Mouse (Mus musculus) intestine, embryonic 16.5 days (tissue): Measurements from ENCODE around the gene Creld1. TPM values are rescaled to one million over a fixed set of nuclear protein-coding genes. Genes with fewer than 3 reads are reported as not detected.

Experiments
- ATAC-seq: fragments of 200-750 bp; cut with Nextera tagmentation; 2 replicates; pipeline ENCODE4 v1.8.0; 2017; ENCODE audit warnings: moderate TSS enrichment, moderate library complexity
- H3K27ac ChIP-seq: fragments of 300-500 bp; sonication (generic); 2 replicates; pipeline ENCODE4 v1.5.1; 2014; ENCODE audit warnings: mild to moderate bottlenecking, low read length
- H3K27me3 ChIP-seq: fragments of 300-500 bp; sonication (generic); replicated peaks from 2 replicates; pipeline ENCODE4 v1.6.1; 2014; ENCODE audit warnings: low read length, control low read depth, mixed read lengths; ENCODE audit not compliant: control insufficient read depth, insufficient read depth
- H3K36me3 ChIP-seq: fragments of 300-500 bp; sonication (generic); 2 replicates; pipeline ENCODE4 v1.6.1; 2014; ENCODE audit warnings: low read length, control low read depth; ENCODE audit not compliant: control insufficient read depth, insufficient read depth
- H3K4me1 ChIP-seq: fragments of 300-500 bp; sonication (generic); 2 replicates; pipeline ENCODE4 v1.6.1; 2014; ENCODE audit warnings: low read length, control low read depth, mixed read lengths; ENCODE audit not compliant: control insufficient read depth, insufficient read depth
- H3K4me2 ChIP-seq: fragments of 300-500 bp; sonication (generic); 2 replicates; pipeline ENCODE4 v1.6.1; 2014; ENCODE audit warnings: low read depth, low read length, control low read depth
- H3K4me3 ChIP-seq: fragments of 300-500 bp; sonication (generic); 2 replicates; pipeline ENCODE4 v1.5.1; 2014; ENCODE audit warnings: mild to moderate bottlenecking, low read length
- H3K9ac ChIP-seq: fragments of 300-500 bp; sonication (generic); 2 replicates; pipeline ENCODE4 v1.6.1; 2014; ENCODE audit warnings: low read depth, low read length
- H3K9me3 ChIP-seq: fragments of 300-500 bp; sonication (generic); 2 replicates; pipeline ENCODE4 v1.6.1; 2016; ENCODE audit warnings: low read length, control low read depth; ENCODE audit not compliant: control insufficient read depth
- WGBS: fragments of 180-500 bp; shearing (Covaris S2); extraction: QIAGEN DNeasy Blood & Tissue Kit; methylation state at CpG from one replicate; pipeline ENCODE4 v1.1.7; 2014; 5-methylcytosine and 5-hydroxymethylcytosine counted together
- polyA plus RNA-seq: library from polyadenylated mRNA; unstranded; fragments of >200 nt; fragmentation: Nextera tagmentation; extraction: Ambion mirVana; gene quantifications from 2 replicates; pipeline ENCODE4 v1.2.1, GENCODE M21; 2015

Gene Creld1
- polyA plus RNA-seq: 20.6 and 22.9 TPM in 2 replicates

GRCm38 (mm10) chr6:113483100-113483615 lies at the start of gene Creld1:
Creld1 (plus strand) TSS chr6:113483297.
- WGBS: 0% methylated on average over 26 of the region's 26 CpGs
- Histone ChIP-seq H3K4me2 (peak within 1 kb of the TSS; percentile 81), H3K4me3 (peak within 1 kb of the TSS; percentile 57), H3K4me1 (peaks cover 16% of the 10 kb centered on the region), H3K36me3 (peaks cover 2% of the 10 kb centered on the region; the same call in 1 of the 2 replicates), H3K9me3 (no peaks in the 10 kb centered on the region), H3K27ac (peak within 1 kb of the TSS; percentile 90), H3K9ac (peak within 1 kb of the TSS; percentile 77), H3K27me3 (peaks cover 6% of the 10 kb centered on the region; the same call in 1 of the 2 replicates)
- peak; percentile 97 for ATAC-seq

GRCm38 (mm10) chr6:113433661-113434060 lies 49.4 kb upstream of the Creld1 start:
- Histone ChIP-seq H3K27ac (no peak overlapping the region), H3K4me2 (no peak overlapping the region), H3K4me3 (no peak overlapping the region), H3K4me1 (0 out of 2 replicates have a peak, but pooled peaks cover 3% of the 10 kb centered on the region), H3K36me3 (no peaks in the 10 kb centered on the region), H3K9me3 (no peaks in the 10 kb centered on the region), H3K9ac (no peak overlapping the region), H3K27me3 (no peaks in the 10 kb centered on the region)
- no peak for ATAC-seq
- WGBS: 72% methylated on average over 3 of the region's 3 CpGs

GRCm38 (mm10) chr6:113434691-113435090 lies 48.4 kb upstream of the Creld1 start:
- Histone ChIP-seq H3K27me3 (no peaks in the 10 kb centered on the region), H3K27ac (peak overlapping the region; percentile 73), H3K9ac (peak overlapping the region; percentile 42), H3K36me3 (no peaks in the 10 kb centered on the region), H3K4me2 (peak overlapping the region; percentile 20; the same call in 1 of the 2 replicates), H3K4me1 (0 out of 2 replicates have a peak, but pooled peaks cover 3% of the 10 kb centered on the region), H3K9me3 (no peaks in the 10 kb centered on the region), H3K4me3 (no peak overlapping the region; the same call in 1 of the 2 replicates)
- ATAC-seq: peak; percentile 94
- WGBS: 48% methylated on average over 7 of the region's 7 CpGs

GRCm38 (mm10) chr6:113435664-113436205 lies 47.4 kb upstream of the Creld1 start, which contains the start of gene Cidec:
Cidec (minus strand) TSS chr6:113435760.
- H3K36me3 ChIP-seq: no peaks in the 10 kb centered on the region
- no peak within 1 kb of the TSS for H3K4me3 ChIP-seq
- no peak for ATAC-seq
- no peaks in the 10 kb centered on the region for H3K9me3 ChIP-seq
- H3K9ac ChIP-seq: peak within 1 kb of the TSS; percentile 42
- H3K27ac ChIP-seq: peak within 1 kb of the TSS; percentile 73
- 0 out of 2 replicates have a peak, but pooled peaks cover 3% of the 10 kb centered on the region for H3K4me1 ChIP-seq
- peak within 1 kb of the TSS; percentile 20; the same call in 1 of the 2 replicates for H3K4me2 ChIP-seq
- H3K27me3 ChIP-seq: no peaks in the 10 kb centered on the region
- 79% methylated on average over 9 of the region's 9 CpGs for WGBS

- no peaks in the 10 kb centered on the region for H3K27me3 ChIP-seq
- H3K27ac ChIP-seq: no peak overlapping the region
- H3K36me3 ChIP-seq: no peaks in the 10 kb centered on the region
- no peak overlapping the region for H3K4me3 ChIP-seq
- no peak overlapping the region for H3K9ac ChIP-seq
- WGBS: 75% methylated on average over 12 of the region's 12 CpGs
- H3K4me1 ChIP-seq: 0 out of 2 replicates have a peak, but pooled peaks cover 3% of the 10 kb centered on the region
- H3K9me3 ChIP-seq: no peaks in the 10 kb centered on the region
- no peak for ATAC-seq
- H3K4me2 ChIP-seq: no peak overlapping the region
Measured at GRCm38 (mm10) chr6:113437135-113437534, 46.0 kb upstream of the Creld1 start.

DNA sequence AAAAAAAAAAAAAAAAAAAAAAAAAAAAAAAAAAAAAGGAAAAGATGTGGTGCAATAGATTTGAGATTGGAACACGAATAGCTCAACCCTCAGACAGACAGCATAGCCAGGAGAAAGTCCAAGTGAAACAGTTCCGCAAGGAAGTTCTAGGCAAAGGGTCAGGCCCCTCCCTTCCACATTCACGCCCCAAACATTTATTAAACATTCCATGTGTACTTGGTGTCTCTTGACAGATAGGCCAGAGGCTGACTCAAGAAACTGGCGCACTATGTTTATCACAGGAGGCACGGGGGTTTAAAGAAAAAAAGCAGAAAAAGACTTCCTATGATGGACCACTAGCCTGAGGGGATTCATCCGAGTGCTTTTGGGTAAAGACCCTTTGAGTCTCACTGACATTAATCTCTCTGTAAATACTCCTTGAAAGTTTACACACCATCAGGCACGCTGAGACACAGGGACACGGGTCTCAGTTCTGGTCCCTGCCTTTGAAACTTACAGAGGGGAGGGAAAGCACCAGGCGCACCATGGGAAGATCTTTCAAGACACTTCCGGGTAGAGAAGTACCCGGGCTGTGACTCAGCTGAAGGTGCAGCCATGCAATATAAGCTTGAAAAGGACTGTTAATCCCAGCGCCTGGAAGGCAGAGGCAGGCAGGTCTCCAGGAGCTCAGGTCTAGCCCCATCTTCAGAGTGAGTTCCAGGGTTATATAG lies 44.2 kb upstream of the Creld1 start:
- Histone ChIP-seq H3K4me3 (no peak overlapping the region), H3K4me2 (no peak overlapping the region), H3K9me3 (no peaks in the 10 kb centered on the region), H3K36me3 (no peaks in the 10 kb centered on the region), H3K27ac (no peak overlapping the region), H3K27me3 (no peaks in the 10 kb centered on the region), H3K9ac (no peak overlapping the region), H3K4me1 (peaks cover 9% of the 10 kb centered on the region; the same call in 1 of the 2 replicates)
- ATAC-seq: no peak
- WGBS: 40% methylated on average over 12 of the region's 12 CpGs

DNA sequence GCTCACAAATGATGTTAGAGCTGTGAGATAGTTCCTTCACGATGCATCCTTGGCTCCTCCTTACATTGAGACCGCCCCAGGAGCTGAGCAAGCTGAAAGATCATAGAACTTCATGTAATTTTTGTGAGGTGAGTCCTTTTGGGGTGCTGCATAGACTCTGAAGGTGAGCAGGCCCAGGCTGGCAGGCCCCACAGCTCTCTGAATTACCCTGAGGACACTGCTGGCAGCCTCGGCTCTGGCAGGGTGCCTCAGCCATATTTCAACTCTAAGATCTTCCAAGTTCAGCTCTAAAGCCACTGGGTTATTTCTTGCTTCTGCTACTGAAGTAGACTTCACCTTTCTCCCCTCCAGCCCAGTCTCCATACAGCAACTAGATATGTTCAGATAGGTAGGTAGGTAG lies 42.4 kb upstream of the Creld1 start:
- 82% methylated on average over 3 of the region's 3 CpGs for WGBS
- Histone ChIP-seq H3K4me3 (no peak overlapping the region), H3K4me1 (peaks cover 7% of the 10 kb centered on the region; the same call in 1 of the 2 replicates), H3K36me3 (no peaks in the 10 kb centered on the region), H3K9ac (no peak overlapping the region), H3K27ac (no peak overlapping the region), H3K4me2 (no peak overlapping the region), H3K27me3 (no peaks in the 10 kb centered on the region), H3K9me3 (no peaks in the 10 kb centered on the region)
- no peak for ATAC-seq

DNA sequence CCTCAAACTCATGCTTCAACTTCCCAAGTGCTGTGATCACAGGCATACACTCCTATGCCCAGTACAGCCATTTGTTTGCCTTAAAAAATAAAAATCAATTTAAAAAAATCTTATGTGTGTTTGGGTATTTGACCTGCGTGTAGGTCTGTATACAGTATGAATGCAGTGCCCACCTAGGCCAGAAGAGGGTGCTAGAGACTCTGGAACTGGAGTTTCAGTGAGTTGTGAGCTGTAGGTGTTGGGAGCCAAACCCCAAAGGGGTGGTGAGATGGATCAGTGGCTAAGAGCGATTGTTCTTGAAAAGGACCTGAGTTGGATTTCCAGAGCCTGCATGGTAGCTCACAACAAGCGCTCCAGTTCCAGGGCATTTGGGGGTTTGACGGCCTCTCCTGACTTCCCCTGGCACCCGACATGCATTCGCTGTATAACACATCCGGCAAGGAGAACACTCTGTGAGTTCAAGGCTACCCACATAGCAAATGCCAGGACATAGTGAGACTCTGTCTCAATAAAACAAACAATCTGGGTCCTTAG lies 41.9 kb upstream of the Creld1 start:
- no peaks in the 10 kb centered on the region for H3K27me3 ChIP-seq
- ATAC-seq: peak; percentile 15; the same call in 1 of the 2 replicates
- H3K27ac ChIP-seq: no peak overlapping the region
- H3K4me1 ChIP-seq: peaks cover 7% of the 10 kb centered on the region; the same call in 1 of the 2 replicates
- no peak overlapping the region for H3K4me2 ChIP-seq
- H3K36me3 ChIP-seq: no peaks in the 10 kb centered on the region
- no peak overlapping the region for H3K9ac ChIP-seq
- 56% methylated on average over 7 of the region's 7 CpGs for WGBS
- no peak overlapping the region for H3K4me3 ChIP-seq
- no peaks in the 10 kb centered on the region for H3K9me3 ChIP-seq

- H3K27ac ChIP-seq: 0 out of 2 replicates have a peak overlapping the region, but pooled peaks have one; percentile 1
- peak overlapping the region; percentile 79 for H3K4me3 ChIP-seq
- H3K4me1 ChIP-seq: peaks cover 7% of the 10 kb centered on the region; the same call in 1 of the 2 replicates
- 41% methylated on average over 9 of the region's 9 CpGs for WGBS
- 0 out of 2 replicates have a peak, but pooled peaks have one; percentile 14 for ATAC-seq
- H3K4me2 ChIP-seq: peak overlapping the region; percentile 87
- peak overlapping the region; percentile 94 for H3K9ac ChIP-seq
- H3K27me3 ChIP-seq: no peaks in the 10 kb centered on the region
- no peaks in the 10 kb centered on the region for H3K9me3 ChIP-seq
- H3K36me3 ChIP-seq: 0 out of 2 replicates have a peak, but pooled peaks cover 4% of the 10 kb centered on the region
Measured at GRCm38 (mm10) chr6:113442087-113442441, 41.0 kb upstream of the Creld1 start.
